Mouse (Mus musculus) limb, embryonic 14.5 days (tissue): ENCODE measurements around the gene Wdpcp. TPM values are rescaled to one million over a fixed set of nuclear protein-coding genes. Genes with fewer than 3 reads are reported as not detected.

Source experiments
- ATAC-seq: fragments of 200-750 bp; cut with Nextera tagmentation; 2 replicates; pipeline ENCODE4 v1.8.0; 2017; ENCODE audit warnings: low read depth, moderate number of reproducible peaks, moderate TSS enrichment; ENCODE audit not compliant: low FRiP score
- DNase-seq: peaks from one replicate; pipeline ENCODE4 v3.0.0-alpha.2; 2015; ENCODE audit warnings: low spot score
- H3K27ac ChIP-seq: fragments of 300-500 bp; sonication (generic); replicated peaks from 2 replicates; pipeline ENCODE4 v1.5.1; 2014; ENCODE audit warnings: low read depth, mild to moderate bottlenecking, low read length, moderate library complexity, mixed read lengths
- H3K27me3 ChIP-seq: fragments of 300-500 bp; sonication (generic); 2 replicates; pipeline ENCODE4 v1.6.1; 2014; ENCODE audit warnings: low read length, mixed read lengths; ENCODE audit not compliant: control insufficient read depth, insufficient read depth
- H3K36me3 ChIP-seq: fragments of 300-500 bp; sonication (generic); 2 replicates; pipeline ENCODE4 v1.6.1; 2014; ENCODE audit warnings: mild to moderate bottlenecking, low read length, moderate library complexity, mixed read lengths; ENCODE audit not compliant: control insufficient read depth, insufficient read depth
- H3K4me1 ChIP-seq: fragments of 300-500 bp; sonication (generic); 2 replicates; pipeline ENCODE4 v1.6.1; 2014; ENCODE audit warnings: antibody characterized with exemption, low read length, mixed read lengths; ENCODE audit not compliant: control insufficient read depth, insufficient read depth
- H3K4me2 ChIP-seq: fragments of 300-500 bp; sonication (generic); replicated peaks from 2 replicates; pipeline ENCODE4 v1.6.1; 2014; ENCODE audit warnings: low read depth, mild to moderate bottlenecking, low read length, moderate library complexity; ENCODE audit not compliant: severe bottlenecking
- H3K4me3 ChIP-seq: fragments of 300-500 bp; sonication (generic); replicated peaks from 2 replicates; pipeline ENCODE4 v1.5.1; 2014; ENCODE audit warnings: low read length
- H3K9ac ChIP-seq: fragments of 300-500 bp; sonication (generic); 2 replicates; pipeline ENCODE4 v1.6.1; 2014; ENCODE audit warnings: mild to moderate bottlenecking, low read depth, low read length, moderate library complexity; ENCODE audit not compliant: severe bottlenecking
- H3K9me3 ChIP-seq: fragments of 300-500 bp; sonication (generic); 2 replicates; pipeline ENCODE4 v1.6.1; 2016; ENCODE audit warnings: low read length; ENCODE audit not compliant: control insufficient read depth
- POLR2A ChIP-seq: fragments of 200-500 bp; IDR thresholded peaks from 2 replicates; pipeline ENCODE4 v1.8.0; 2012; ENCODE audit warnings: inconsistent platforms, mild to moderate bottlenecking, moderate library complexity, borderline replicate concordance; ENCODE audit not compliant: insufficient read depth, insufficient read length; ENCODE audit errors: extremely low read depth
- WGBS: fragments of 180-500 bp; shearing (Covaris S2); extraction: QIAGEN DNeasy Blood & Tissue Kit; methylation state at CpG from one replicate; pipeline ENCODE4 v1.1.7; 2014; 5-methylcytosine and 5-hydroxymethylcytosine counted together
- polyA plus RNA-seq, 2 experiments: library from polyadenylated mRNA; depleted of rRNA in 1 of 2; stranded (reverse) in 1 of 2; unstranded in 1 of 2; fragments of >200 nt; fragmentation: Nextera tagmentation in 1 of 2; extraction: Ambion mirVana in 1 of 2; gene quantifications; 2 replicates each; pipeline versions ENCODE4 v1.2.1 to v1.2.3; 2012 to 2014

Wdpcp gene
- polyA plus RNA-seq, 2 experiments: 5.4 to 5.9 TPM

DNA sequence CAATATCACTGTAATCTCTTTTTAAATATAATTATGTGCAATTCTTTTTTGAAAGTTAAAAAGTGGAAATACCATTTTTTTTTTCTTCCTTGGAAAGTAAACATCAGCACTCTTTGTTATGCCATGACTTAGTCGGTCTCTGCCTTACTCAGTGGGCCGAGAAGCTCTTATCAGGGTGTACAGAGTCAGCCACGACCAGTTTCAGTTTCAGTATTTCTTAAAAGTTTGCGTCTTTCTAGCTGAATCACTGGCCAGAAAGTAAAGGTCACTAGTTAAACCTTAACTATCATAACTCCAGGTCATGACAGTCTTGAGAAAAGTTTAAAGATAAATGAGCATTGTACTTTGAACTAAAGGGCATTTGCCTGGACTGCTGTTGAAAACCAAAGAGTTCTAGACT, 22.3 kb upstream of the Wdpcp start:
- no peak for TF ChIP-seq POLR2A
- Histone ChIP-seq H3K9me3 (no peaks in the 10 kb centered on the region), H3K4me2 (no peak overlapping the region), H3K4me1 (no peaks in the 10 kb centered on the region), H3K36me3 (no peaks in the 10 kb centered on the region), H3K27ac (no peak overlapping the region), H3K9ac (no peak overlapping the region), H3K27me3 (no peaks in the 10 kb centered on the region), H3K4me3 (no peak overlapping the region)
- WGBS: 91% methylated on average over 4 of the region's 4 CpGs
- no peak for DNase-seq
- no peak for ATAC-seq

DNA sequence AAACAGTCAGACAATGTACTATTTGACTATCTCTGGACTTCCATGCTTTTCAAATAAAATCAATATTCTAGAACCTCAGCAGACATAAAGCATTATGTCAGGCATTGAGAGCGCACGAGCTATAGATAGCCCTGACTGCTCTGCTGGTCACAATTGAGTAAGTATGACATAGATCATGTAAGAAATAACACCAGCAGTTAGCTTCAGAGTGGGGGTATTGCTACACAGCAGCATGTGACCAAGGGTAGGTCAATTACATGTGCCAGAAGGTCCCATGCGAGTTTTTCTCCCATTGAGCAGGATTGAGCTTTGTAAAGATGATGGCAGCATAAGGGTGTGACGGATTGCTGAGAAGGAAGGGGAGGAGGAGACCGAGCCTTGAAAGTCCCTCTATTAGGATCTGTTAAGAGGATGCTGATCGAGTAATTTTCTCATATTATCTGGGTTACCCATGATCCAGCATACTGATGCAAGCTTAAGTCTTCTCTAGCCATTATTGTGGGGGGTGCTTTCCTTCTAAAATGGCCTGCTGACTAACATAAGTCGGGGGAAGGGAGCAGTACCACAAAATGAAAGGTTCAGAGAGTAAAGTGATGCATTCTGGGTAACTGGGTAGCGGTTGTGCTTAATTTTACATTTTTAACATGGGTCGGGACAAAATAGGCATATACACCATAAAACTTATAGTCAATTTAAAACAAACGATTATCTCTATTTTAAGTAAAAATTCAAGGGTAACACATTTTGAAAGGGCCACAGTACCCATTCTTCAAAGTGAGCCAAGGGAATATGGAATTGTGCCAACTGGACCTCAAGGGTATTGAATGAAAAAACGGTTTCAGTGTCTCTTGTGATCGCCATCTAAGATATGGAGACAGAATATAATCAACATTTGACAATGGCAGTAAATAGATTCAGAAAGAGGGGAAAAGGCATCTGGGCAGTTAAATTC, 21.5 kb upstream of the Wdpcp start:
- no peak for ATAC-seq
- 86% methylated on average over 12 of the region's 12 CpGs for WGBS

DNA sequence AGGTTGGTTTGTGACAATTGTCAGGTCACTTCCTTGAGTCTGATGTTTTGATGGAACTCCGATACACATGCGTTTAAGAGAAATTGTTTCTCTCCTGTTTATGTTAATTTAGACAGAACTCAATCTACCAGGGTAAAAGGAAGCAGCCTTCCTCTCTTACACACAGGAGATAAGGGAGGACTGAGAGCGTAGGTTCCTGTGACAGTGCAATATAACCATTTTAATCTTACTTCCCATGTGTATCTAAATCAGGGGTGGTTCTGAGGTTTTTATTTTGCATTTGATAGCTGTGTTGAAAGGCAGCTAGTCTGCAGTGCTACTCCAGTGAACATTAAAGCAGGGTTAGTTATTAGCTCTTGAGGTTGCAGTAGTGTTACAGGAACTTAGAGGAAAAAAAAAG, 20.0 kb upstream of the Wdpcp start:
- H3K4me2 ChIP-seq: no peak overlapping the region
- peaks cover 4% of the 10 kb centered on the region; the same call in 1 of the 2 replicates for H3K36me3 ChIP-seq
- no peak overlapping the region for H3K4me3 ChIP-seq
- no peak for TF ChIP-seq POLR2A
- ATAC-seq: no peak
- no peak for DNase-seq
- 84% methylated on average over 3 of the region's 3 CpGs for WGBS
- no peaks in the 10 kb centered on the region for H3K4me1 ChIP-seq
- H3K9me3 ChIP-seq: no peaks in the 10 kb centered on the region
- H3K9ac ChIP-seq: no peak overlapping the region
- no peaks in the 10 kb centered on the region for H3K27me3 ChIP-seq
- no peak overlapping the region for H3K27ac ChIP-seq

More for the DNA sequence above, 21.5 kb upstream of the Wdpcp start:
- Histone ChIP-seq H3K4me2 (no peak overlapping the region), H3K36me3 (no peaks in the 10 kb centered on the region), H3K27me3 (no peaks in the 10 kb centered on the region), H3K9ac (no peak overlapping the region), H3K27ac (no peak overlapping the region), H3K4me3 (no peak overlapping the region), H3K4me1 (no peaks in the 10 kb centered on the region), H3K9me3 (no peaks in the 10 kb centered on the region)
- TF ChIP-seq POLR2A: no peak
- no peak for DNase-seq

DNA sequence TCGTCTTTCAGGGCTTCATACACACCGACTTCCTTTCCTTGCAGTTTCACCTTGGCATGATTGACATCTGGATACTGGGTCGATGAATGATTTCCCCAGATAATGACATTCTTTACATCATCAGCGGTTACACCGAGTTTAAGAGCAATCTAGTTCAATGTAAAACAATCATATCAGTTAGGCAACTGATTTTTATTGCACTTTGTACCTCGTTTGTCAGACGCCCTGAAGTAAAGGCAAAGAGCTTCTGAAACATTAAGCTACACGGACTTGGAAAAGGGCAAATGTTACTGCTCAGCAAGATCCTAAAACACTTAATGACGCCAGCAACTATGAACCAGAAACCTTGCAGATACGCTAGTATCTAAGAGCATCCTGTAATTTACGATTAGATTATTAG, 12.3 kb upstream of the Wdpcp start:
- no peak overlapping the region for H3K27ac ChIP-seq
- H3K9ac ChIP-seq: no peak overlapping the region
- ATAC-seq (no peak), DNase-seq (no peak)
- H3K4me2 ChIP-seq: no peak overlapping the region
- no peak overlapping the region for H3K4me3 ChIP-seq
- H3K27me3 ChIP-seq: no peaks in the 10 kb centered on the region
- no peaks in the 10 kb centered on the region for H3K4me1 ChIP-seq
- H3K9me3 ChIP-seq: no peaks in the 10 kb centered on the region
- TF ChIP-seq POLR2A: no peak
- 74% methylated on average over 11 of the region's 11 CpGs for WGBS
- peaks cover 60% of the 10 kb centered on the region for H3K36me3 ChIP-seq

DNA sequence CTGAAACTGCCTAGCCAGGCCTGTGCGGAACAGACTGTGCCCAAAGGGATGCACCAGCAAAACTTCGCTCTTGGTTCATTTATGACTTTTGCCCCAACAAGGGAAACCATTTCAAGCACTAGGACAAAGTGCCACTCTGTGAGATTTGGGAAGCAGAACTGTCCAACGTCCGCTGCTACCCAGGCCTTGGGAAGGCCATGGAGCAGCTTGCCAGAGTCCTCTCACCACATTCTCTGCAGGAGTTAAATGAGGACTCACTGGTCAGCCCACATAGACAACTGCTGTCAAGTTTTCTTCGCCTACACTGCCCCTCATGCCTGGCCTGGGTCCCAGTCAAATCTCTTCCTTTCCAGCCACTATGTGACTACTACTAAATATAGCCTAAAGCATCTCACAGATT, 10.7 kb upstream of the Wdpcp start:
- no peak overlapping the region for H3K9ac ChIP-seq
- DNase-seq (no peak), ATAC-seq (no peak)
- no peaks in the 10 kb centered on the region for H3K9me3 ChIP-seq
- H3K4me2 ChIP-seq: no peak overlapping the region
- H3K4me3 ChIP-seq: no peak overlapping the region
- H3K27me3 ChIP-seq: no peaks in the 10 kb centered on the region
- no peaks in the 10 kb centered on the region for H3K4me1 ChIP-seq
- peaks cover 69% of the 10 kb centered on the region for H3K36me3 ChIP-seq
- 96% methylated on average over 5 of the region's 5 CpGs for WGBS
- no peak overlapping the region for H3K27ac ChIP-seq
- no peak for TF ChIP-seq POLR2A
